Mouse (Mus musculus) E14TG2a.4 (cell line): Measurements from ENCODE around the gene Isoc2b.

Source experiments
- H3K27me3 ChIP-seq: 2 replicates; pipeline ENCODE4 v1.6.1; 2014; ENCODE audit warnings: low read length, control low read depth; ENCODE audit not compliant: insufficient read depth
- H3K36me3 ChIP-seq: 2 replicates; pipeline ENCODE4 v1.6.1; 2014; ENCODE audit warnings: low read length, control low read depth; ENCODE audit not compliant: insufficient read depth
- H3K4me1 ChIP-seq: replicated peaks from 2 replicates; pipeline ENCODE4 v1.6.1; 2014; ENCODE audit warnings: low read depth, low read length, control low read depth
- H3K4me3 ChIP-seq: replicated peaks from 2 replicates; pipeline ENCODE4 v1.5.1; 2014; ENCODE audit warnings: mild to moderate bottlenecking, low read length
- H3K9me3 ChIP-seq: 2 replicates; pipeline ENCODE4 v1.6.1; 2014; ENCODE audit warnings: low read length, control low read depth
- CTCF ChIP-seq: conservative IDR thresholded peaks from 2 replicates; pipeline ENCODE4 v1.5.1; 2014; ENCODE audit warnings: low read length
- NANOG ChIP-seq: IDR thresholded peaks from 2 replicates; pipeline ENCODE4 v1.6.1; 2014; ENCODE audit warnings: borderline replicate concordance, low read length, mixed read lengths
- POU5F1 ChIP-seq: IDR thresholded peaks from 2 replicates; pipeline ENCODE4 v1.6.1; 2014; ENCODE audit warnings: low read length, borderline replicate concordance

The Isoc2b gene

DNA sequence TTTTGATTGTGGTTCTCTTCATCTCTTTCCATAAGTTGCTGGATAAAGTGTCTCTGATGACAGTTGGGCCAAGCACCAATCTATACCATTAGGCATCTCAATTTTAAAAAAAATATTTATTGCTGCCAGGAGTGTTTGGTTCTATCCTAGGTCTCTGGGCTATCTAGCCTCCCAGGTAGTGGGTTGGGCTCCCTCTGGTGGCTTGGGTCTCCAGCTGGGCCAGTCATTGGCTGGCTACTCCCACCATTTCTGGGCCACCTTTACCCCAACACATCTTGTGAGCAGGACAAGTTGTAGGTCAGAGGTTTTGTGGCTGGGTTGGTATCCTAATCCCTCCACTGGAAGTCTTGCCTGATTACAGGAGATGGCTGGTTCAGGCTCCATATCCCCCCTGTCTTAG, 8.1 kb upstream of the Isoc2b start:
- H3K27me3 ChIP-seq: no peaks in the 10 kb centered on the region
- H3K4me1 ChIP-seq: peaks cover 40% of the 10 kb centered on the region
- peaks cover 15% of the 10 kb centered on the region for H3K36me3 ChIP-seq
- peak overlapping the region; percentile 90 for H3K4me3 ChIP-seq
- H3K9me3 ChIP-seq: peaks cover 15% of the 10 kb centered on the region
- TF ChIP-seq NANOG (no peak), CTCF (peak; percentile 10; the same call in 1 of the 2 replicates)

DNA sequence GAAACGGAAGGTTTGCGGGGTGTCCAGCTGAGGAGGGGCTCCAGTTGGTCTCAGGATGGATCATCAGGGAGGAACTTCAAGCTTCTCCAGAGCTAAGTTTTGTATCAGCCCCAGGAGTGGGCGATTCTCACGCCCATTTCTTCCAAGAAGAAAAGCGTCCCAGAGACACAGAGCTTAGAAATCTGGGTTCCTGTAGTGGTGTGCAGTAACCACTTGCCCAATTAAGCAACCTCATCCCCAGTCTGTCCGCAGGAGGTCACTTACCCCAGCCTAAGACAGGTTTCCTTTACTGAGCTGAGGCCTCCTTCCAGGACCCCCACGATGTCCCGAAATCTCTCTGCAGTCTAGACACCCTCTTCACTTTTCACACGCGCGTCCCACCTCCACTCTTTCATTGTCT, 7.2 kb upstream of the Isoc2b start:
- Histone ChIP-seq H3K4me3 (peak overlapping the region; percentile 90), H3K27me3 (no peaks in the 10 kb centered on the region), H3K4me1 (peaks cover 42% of the 10 kb centered on the region), H3K36me3 (peaks cover 5% of the 10 kb centered on the region), H3K9me3 (peaks cover 10% of the 10 kb centered on the region)
- TF ChIP-seq NANOG (no peak), CTCF (no peak), POU5F1 (no peak)

DNA sequence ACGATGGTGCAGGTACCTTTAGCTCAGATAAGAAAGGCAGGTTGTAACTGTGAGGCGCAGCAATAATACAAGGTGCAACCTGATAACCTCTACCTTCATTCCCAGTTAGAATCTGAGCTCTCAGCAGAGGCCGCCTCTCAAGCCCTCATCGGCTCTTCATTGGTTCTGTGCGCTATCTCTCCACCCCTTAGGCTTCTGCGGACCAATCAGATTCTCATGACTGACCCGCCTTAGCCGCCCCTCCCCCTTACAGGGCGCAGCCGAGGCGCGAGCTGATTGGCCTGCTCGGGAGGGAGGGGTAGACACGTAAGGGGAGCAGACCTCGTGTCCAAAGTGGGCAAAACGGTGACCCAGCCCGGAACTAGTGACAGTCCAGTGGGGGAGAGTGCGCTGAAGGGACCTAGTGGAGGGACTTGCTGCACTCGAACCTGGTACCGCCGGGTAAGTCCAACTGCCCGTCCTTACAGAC, 6.7 kb upstream of the Isoc2b start, which contains the start of gene Isoc2a:
Isoc2a (plus strand) TSS at position 401 of the 469 bp plus-strand sequence.
- H3K9me3 ChIP-seq: peaks cover 6% of the 10 kb centered on the region
- peaks cover under 1% of the 10 kb centered on the region for H3K36me3 ChIP-seq
- peaks cover 42% of the 10 kb centered on the region for H3K4me1 ChIP-seq
- peak within 1 kb of the TSS; percentile 90 for H3K4me3 ChIP-seq
- TF ChIP-seq CTCF (no peak), NANOG (no peak), POU5F1 (no peak)
- no peaks in the 10 kb centered on the region for H3K27me3 ChIP-seq

GRCm38 (mm10) chr7:4866631-4867180, 3.4 kb downstream of the Isoc2b start:
- Histone ChIP-seq H3K4me1 (peaks cover 61% of the 10 kb centered on the region), H3K36me3 (no peaks in the 10 kb centered on the region), H3K27me3 (no peaks in the 10 kb centered on the region), H3K9me3 (no peaks in the 10 kb centered on the region; the same call in 1 of the 2 replicates), H3K4me3 (peak overlapping the region; percentile 83)
- TF ChIP-seq POU5F1: no peak
- no peak for TF ChIP-seq CTCF
- TF ChIP-seq NANOG: no peak

DNA sequence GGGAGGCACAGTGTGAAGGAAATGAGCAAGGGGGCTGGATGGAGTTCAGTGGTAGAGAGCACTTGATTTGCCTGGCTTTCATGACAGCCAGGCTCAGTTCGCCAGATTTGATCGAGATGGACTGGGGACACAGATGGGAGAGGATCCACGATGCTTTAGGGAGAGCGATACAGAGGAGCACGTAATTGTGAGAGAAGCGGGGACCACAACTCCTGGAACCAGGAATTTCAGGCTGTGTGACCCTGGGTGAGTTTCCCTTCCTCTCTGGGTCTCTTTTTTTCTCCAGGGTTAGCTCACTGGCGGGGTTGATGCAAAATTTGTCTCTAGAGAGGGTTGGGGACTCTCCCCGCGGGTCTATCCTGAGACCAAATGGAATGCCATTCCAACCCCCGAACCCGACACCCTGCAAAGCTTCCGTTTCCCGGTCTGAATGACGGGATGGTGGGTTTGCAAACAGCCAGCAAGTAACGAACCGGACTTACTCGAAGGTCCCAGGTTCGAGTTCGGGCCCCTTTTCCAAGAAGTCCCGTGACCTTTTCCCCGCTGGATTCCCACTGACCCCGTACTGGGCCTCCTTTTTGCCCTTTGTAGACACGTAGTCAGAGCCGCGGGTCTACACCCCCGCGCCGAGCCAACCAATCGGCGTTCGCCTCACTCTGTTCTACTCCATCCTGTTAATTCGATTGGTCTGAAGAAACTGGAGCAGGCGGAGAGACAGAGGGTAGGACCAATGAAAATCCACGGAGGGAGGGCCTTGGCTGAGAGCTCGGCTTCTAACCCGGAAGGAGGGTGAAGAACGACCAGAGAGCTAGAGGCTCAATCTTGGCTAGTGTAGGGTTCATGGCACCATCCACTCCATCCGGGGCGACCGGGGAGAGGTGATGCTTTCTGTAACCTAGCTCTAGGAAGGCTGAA, 4.2 kb downstream of the Isoc2b start:
- no peak for TF ChIP-seq POU5F1
- no peak; the same call in 1 of the 2 replicates for TF ChIP-seq NANOG
- no peak for TF ChIP-seq CTCF
- Histone ChIP-seq H3K9me3 (no peaks in the 10 kb centered on the region; the same call in 1 of the 2 replicates), H3K4me1 (peaks cover 52% of the 10 kb centered on the region), H3K27me3 (no peaks in the 10 kb centered on the region), H3K4me3 (peak overlapping the region; percentile 83), H3K36me3 (no peaks in the 10 kb centered on the region)

DNA sequence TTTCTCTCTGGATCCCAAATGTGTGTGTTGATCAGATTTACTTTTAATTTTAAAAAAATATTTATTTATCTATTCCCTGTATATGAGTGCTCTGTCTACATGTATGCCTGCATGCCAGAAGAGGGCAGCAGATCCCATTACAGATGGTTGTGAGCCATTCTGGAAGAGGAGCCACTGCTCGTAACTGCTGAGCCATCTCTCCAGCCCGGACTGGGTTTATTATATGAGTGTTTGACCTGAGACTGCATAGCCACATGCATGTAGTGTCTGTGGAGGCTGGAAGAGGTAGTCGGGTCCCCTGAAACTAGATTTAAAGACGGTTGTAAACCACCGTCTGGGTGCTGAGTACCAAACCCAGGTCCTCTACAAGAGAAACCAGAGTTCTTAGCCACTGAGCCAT, 5.0 kb downstream of the Isoc2b start:
- no peaks in the 10 kb centered on the region; the same call in 1 of the 2 replicates for H3K9me3 ChIP-seq
- peak overlapping the region; percentile 83 for H3K4me3 ChIP-seq
- H3K4me1 ChIP-seq: peaks cover 45% of the 10 kb centered on the region
- TF ChIP-seq NANOG (no peak), CTCF (peak; percentile 45), POU5F1 (no peak)
- no peaks in the 10 kb centered on the region for H3K27me3 ChIP-seq
- H3K36me3 ChIP-seq: no peaks in the 10 kb centered on the region

- Histone ChIP-seq H3K9me3 (no peaks in the 10 kb centered on the region), H3K4me3 (no peak overlapping the region), H3K4me1 (peaks cover 37% of the 10 kb centered on the region), H3K36me3 (no peaks in the 10 kb centered on the region), H3K27me3 (no peaks in the 10 kb centered on the region)
- TF ChIP-seq NANOG: no peak
- TF ChIP-seq POU5F1: no peak
- TF ChIP-seq CTCF: no peak
Measured at GRCm38 (mm10) chr7:4864130-4864845, 5.8 kb downstream of the Isoc2b start.

DNA sequence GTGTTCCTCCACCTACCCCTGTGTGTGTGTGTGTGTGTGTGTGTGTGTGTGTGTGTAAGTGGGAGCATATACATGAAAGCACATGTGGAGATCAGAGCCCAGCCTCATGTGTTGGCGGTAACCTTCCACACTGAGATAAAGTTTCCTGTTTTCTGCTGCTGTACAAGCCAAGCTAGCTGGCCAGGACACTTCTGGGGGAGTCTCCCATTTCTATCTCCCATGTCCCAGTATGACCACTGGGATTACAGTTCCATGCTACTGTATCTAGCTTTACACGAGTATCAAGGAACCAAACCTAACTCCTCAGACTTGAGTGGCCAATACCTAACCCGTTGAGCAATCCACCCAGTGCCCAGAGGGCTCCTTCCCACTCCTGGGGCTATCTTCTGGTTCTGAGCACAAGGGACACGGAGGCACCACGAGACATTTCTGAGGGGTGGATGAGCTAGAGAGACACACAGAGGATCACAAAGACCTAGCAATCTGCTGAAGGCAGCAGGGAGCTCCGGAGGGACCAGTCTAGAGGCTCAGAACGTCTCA, 6.4 kb downstream of the Isoc2b start:
- TF ChIP-seq NANOG (no peak), POU5F1 (no peak), CTCF (no peak)

More for the DNA sequence above, 6.4 kb downstream of the Isoc2b start:
- Histone ChIP-seq H3K36me3 (no peaks in the 10 kb centered on the region), H3K27me3 (peaks cover 5% of the 10 kb centered on the region), H3K4me3 (no peak overlapping the region), H3K9me3 (no peaks in the 10 kb centered on the region), H3K4me1 (peaks cover 32% of the 10 kb centered on the region)
